Mouse (Mus musculus): ENCODE data around the gene Stat1. TPM values are rescaled to one million over a fixed set of nuclear protein-coding genes. Genes with fewer than 3 reads are reported as not detected.

Gene Stat1
- polyA plus RNA-seq, 1 experiment: 255 TPM

DNA sequence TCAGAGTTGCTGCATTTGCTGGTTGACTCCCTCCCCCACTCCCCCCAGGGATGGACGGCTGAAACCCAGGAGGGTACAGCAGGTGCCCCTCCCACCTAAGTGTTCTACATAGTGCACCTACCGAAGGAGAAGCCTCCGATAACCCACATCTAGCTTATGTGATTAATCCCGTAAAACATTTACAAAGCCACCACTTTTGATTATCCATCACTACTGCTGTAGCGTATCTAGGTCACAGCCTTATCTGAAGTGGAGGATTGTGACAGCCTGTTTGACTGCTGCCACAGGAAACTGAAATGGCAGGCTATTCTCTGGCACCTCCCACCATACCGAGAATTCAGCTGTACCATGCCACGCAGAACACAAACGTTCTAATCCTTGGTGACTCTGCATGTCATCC lies 52.0 kb downstream of the Stat1 start:
- TF ChIP-seq CTCF (IDR thresholded peaks at IDR 0.05; ENCODE audit: borderline replicate concordance, control insufficient read depth, extremely low read depth, insufficient read depth, low read length, poor library complexity) (no peak), POLR2A (IDR thresholded peaks at IDR 0.05; ENCODE audit: control insufficient read depth, extremely low read depth, insufficient read depth, low read length, poor library complexity) (no peak)
- DNase-seq: no peak
- Histone ChIP-seq H3K4me3 (ENCODE audit: control insufficient read depth, insufficient read depth, low read length) (no peak overlapping the region), H3K27me3 (ENCODE audit: control insufficient read depth, insufficient read depth, low read length) (no peaks in the 10 kb centered on the region), H3K4me1 (replicated peaks; ENCODE audit: control insufficient read depth, insufficient read depth, low read length) (peaks cover 13% of the 10 kb centered on the region), H3K36me3 (ENCODE audit: control insufficient read depth, insufficient read depth, low read length) (peaks cover 4% of the 10 kb centered on the region; the same call in 1 of the 2 replicates), H3K27ac (ENCODE audit: control insufficient read depth, insufficient read depth, low read length) (no peak overlapping the region)
- WGBS: 58% methylated on average over 8 of the region's 8 CpGs

GRCm38 (mm10) chr1:52175321-52175720 lies 56.1 kb downstream of the Stat1 start:
- no peak overlapping the region for H3K27ac ChIP-seq (ENCODE audit: control insufficient read depth, insufficient read depth, low read length)
- no peaks in the 10 kb centered on the region for H3K27me3 ChIP-seq (ENCODE audit: control insufficient read depth, insufficient read depth, low read length)
- TF ChIP-seq CTCF (IDR thresholded peaks at IDR 0.05; ENCODE audit: borderline replicate concordance, control insufficient read depth, extremely low read depth, insufficient read depth, low read length, poor library complexity) (no peak), POLR2A (IDR thresholded peaks at IDR 0.05; ENCODE audit: control insufficient read depth, extremely low read depth, insufficient read depth, low read length, poor library complexity) (no peak)
- peaks cover 11% of the 10 kb centered on the region for H3K4me1 ChIP-seq (replicated peaks; ENCODE audit: control insufficient read depth, insufficient read depth, low read length)
- 87% methylated on average over 5 of the region's 5 CpGs for WGBS
- no peaks in the 10 kb centered on the region for H3K36me3 ChIP-seq (ENCODE audit: control insufficient read depth, insufficient read depth, low read length)
- no peak for DNase-seq
- H3K4me3 ChIP-seq (ENCODE audit: control insufficient read depth, insufficient read depth, low read length): no peak overlapping the region

GRCm38 (mm10) chr1:52175983-52176382 lies 56.7 kb downstream of the Stat1 start:
- H3K27ac ChIP-seq (ENCODE audit: control insufficient read depth, insufficient read depth, low read length): no peak overlapping the region

GRCm38 (mm10) chr1:52176999-52177398 lies 57.8 kb downstream of the Stat1 start:
- H3K4me3 ChIP-seq (ENCODE audit: control insufficient read depth, insufficient read depth, low read length): no peak overlapping the region
- no peak for TF ChIP-seq CTCF (IDR thresholded peaks at IDR 0.05; ENCODE audit: borderline replicate concordance, control insufficient read depth, extremely low read depth, insufficient read depth, low read length, poor library complexity)
- no peak for TF ChIP-seq POLR2A (IDR thresholded peaks at IDR 0.05; ENCODE audit: control insufficient read depth, extremely low read depth, insufficient read depth, low read length, poor library complexity)
- no peak for DNase-seq
- H3K36me3 ChIP-seq (ENCODE audit: control insufficient read depth, insufficient read depth, low read length): no peaks in the 10 kb centered on the region
- 71% methylated on average over 2 of the region's 2 CpGs for WGBS
- H3K4me1 ChIP-seq (replicated peaks; ENCODE audit: control insufficient read depth, insufficient read depth, low read length): no peaks in the 10 kb centered on the region
- no peaks in the 10 kb centered on the region for H3K27me3 ChIP-seq (ENCODE audit: control insufficient read depth, insufficient read depth, low read length)
- no peak overlapping the region for H3K27ac ChIP-seq (ENCODE audit: control insufficient read depth, insufficient read depth, low read length)

More at GRCm38 (mm10) chr1:52175983-52176382, 56.7 kb downstream of the Stat1 start:
- H3K4me3 ChIP-seq (ENCODE audit: control insufficient read depth, insufficient read depth, low read length): no peak overlapping the region
- no peaks in the 10 kb centered on the region for H3K36me3 ChIP-seq (ENCODE audit: control insufficient read depth, insufficient read depth, low read length)
- no peaks in the 10 kb centered on the region for H3K27me3 ChIP-seq (ENCODE audit: control insufficient read depth, insufficient read depth, low read length)
- H3K4me1 ChIP-seq (replicated peaks; ENCODE audit: control insufficient read depth, insufficient read depth, low read length): peaks cover 6% of the 10 kb centered on the region
- TF ChIP-seq CTCF (IDR thresholded peaks at IDR 0.05; ENCODE audit: borderline replicate concordance, control insufficient read depth, extremely low read depth, insufficient read depth, low read length, poor library complexity) (no peak), POLR2A (IDR thresholded peaks at IDR 0.05; ENCODE audit: control insufficient read depth, extremely low read depth, insufficient read depth, low read length, poor library complexity) (no peak)
- WGBS: 95% methylated on average over 3 of the region's 3 CpGs
- no peak for DNase-seq

DNA sequence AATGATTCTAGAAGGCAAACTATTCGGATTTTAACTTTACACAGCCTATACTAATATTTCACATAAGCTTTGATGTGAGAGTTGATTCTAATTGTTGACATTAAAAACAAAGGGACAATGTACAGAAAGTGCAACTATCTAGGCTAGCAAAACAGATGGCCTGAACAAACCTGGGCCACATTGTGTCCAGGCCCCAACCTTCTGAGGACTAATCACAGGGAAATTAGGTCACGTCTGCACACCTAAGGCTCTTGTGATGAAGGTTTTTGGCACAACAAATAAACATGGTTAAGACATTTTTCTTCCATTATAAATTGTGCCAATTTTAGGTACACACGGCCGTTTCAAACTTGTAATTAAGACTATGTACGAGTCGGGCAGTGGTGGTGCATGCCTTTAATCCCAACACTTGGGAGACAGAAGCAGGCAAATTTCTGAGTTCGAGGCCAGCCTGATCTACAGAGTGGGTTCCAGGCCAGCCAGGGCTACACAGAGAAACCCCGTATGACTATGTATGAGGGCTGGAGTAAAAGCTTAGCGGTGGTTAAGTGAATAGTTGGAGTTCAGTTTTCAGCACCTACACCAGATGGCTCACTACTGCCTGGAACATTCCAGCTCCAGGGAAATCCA lies 60.8 kb downstream of the Stat1 start:
- no peak for TF ChIP-seq POLR2A (IDR thresholded peaks at IDR 0.05; ENCODE audit: control insufficient read depth, extremely low read depth, insufficient read depth, low read length, poor library complexity)
- TF ChIP-seq CTCF (IDR thresholded peaks at IDR 0.05; ENCODE audit: borderline replicate concordance, control insufficient read depth, extremely low read depth, insufficient read depth, low read length, poor library complexity): no peak
- Histone ChIP-seq H3K27ac (ENCODE audit: control insufficient read depth, insufficient read depth, low read length) (no peak overlapping the region), H3K36me3 (ENCODE audit: control insufficient read depth, insufficient read depth, low read length) (no peaks in the 10 kb centered on the region), H3K4me3 (ENCODE audit: control insufficient read depth, insufficient read depth, low read length) (no peak overlapping the region), H3K27me3 (ENCODE audit: control insufficient read depth, insufficient read depth, low read length) (no peaks in the 10 kb centered on the region), H3K4me1 (replicated peaks; ENCODE audit: control insufficient read depth, insufficient read depth, low read length) (no peaks in the 10 kb centered on the region)
- WGBS: 98% methylated on average over 9 of the region's 9 CpGs
- DNase-seq: no peak

DNA sequence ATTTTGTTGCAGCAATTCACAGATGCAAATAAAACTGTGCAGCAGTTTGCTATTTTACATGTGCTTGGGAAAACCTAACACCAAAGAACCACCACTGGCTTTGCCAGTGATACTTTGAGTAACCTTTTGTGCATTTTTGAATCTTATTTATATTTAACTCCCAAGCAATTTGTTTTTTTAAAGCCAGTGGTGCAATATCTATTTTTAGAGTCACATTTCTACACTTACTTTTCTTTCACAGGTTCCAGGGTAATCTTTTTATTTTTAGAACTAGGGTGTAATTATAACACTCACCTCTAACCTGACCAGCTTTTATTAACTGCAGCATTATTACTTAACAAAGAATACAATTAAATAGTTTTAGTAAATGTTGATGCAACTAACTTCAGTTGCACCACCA lies 62.8 kb downstream of the Stat1 start:
- DNase-seq: no peak
- Histone ChIP-seq H3K4me1 (replicated peaks; ENCODE audit: control insufficient read depth, insufficient read depth, low read length) (no peaks in the 10 kb centered on the region), H3K27me3 (ENCODE audit: control insufficient read depth, insufficient read depth, low read length) (no peaks in the 10 kb centered on the region), H3K4me3 (ENCODE audit: control insufficient read depth, insufficient read depth, low read length) (no peak overlapping the region), H3K36me3 (ENCODE audit: control insufficient read depth, insufficient read depth, low read length) (no peaks in the 10 kb centered on the region), H3K27ac (ENCODE audit: control insufficient read depth, insufficient read depth, low read length) (no peak overlapping the region)
- no peak for TF ChIP-seq CTCF (IDR thresholded peaks at IDR 0.05; ENCODE audit: borderline replicate concordance, control insufficient read depth, extremely low read depth, insufficient read depth, low read length, poor library complexity)
- no peak for TF ChIP-seq POLR2A (IDR thresholded peaks at IDR 0.05; ENCODE audit: control insufficient read depth, extremely low read depth, insufficient read depth, low read length, poor library complexity)

- TF ChIP-seq POLR2A (IDR thresholded peaks at IDR 0.05; ENCODE audit: control insufficient read depth, extremely low read depth, insufficient read depth, low read length, poor library complexity): no peak
- TF ChIP-seq CTCF (IDR thresholded peaks at IDR 0.05; ENCODE audit: borderline replicate concordance, control insufficient read depth, extremely low read depth, insufficient read depth, low read length, poor library complexity): no peak
- no peaks in the 10 kb centered on the region for H3K27me3 ChIP-seq (ENCODE audit: control insufficient read depth, insufficient read depth, low read length)
- whole genome bisulfite sequencing: 98% methylated on average over 2 of the region's 2 CpGs
- H3K4me3 ChIP-seq (ENCODE audit: control insufficient read depth, insufficient read depth, low read length): no peak overlapping the region
- no peak for DNase-seq
- H3K27ac ChIP-seq (ENCODE audit: control insufficient read depth, insufficient read depth, low read length): no peak overlapping the region
- peaks cover 4% of the 10 kb centered on the region for H3K36me3 ChIP-seq (ENCODE audit: control insufficient read depth, insufficient read depth, low read length)
- H3K4me1 ChIP-seq (replicated peaks; ENCODE audit: control insufficient read depth, insufficient read depth, low read length): no peaks in the 10 kb centered on the region
These were observed 63.8 kb downstream of the Stat1 start for GRCm38 (mm10) chr1:52182992-52183391.

Other genes starting within 250 kb of the Stat1 start
- 2.2 and 3.3 TPM in 2 replicates for gene Myo1b, start 203.4 kb upstream of the Stat1 start, polyA plus RNA-seq (2012; rRNA removed)
- gene Stat4, start 132.3 kb upstream of the Stat1 start, polyA plus RNA-seq (2012; rRNA removed): 7.8 and 8.8 TPM in 2 replicates
- gene Gls, start 113.8 kb downstream of the Stat1 start, polyA plus RNA-seq (2012; rRNA removed): 23.5 and 26.0 TPM in 2 replicates